Mouse (Mus musculus) testis, adult 2 months (tissue): Measurements from ENCODE around the gene Lhx4.

Experiments
- CTCF ChIP-seq: fragments of 200-500 bp; IDR thresholded peaks from 2 replicates; pipeline ENCODE4 v1.5.1; 2012; ENCODE audit warnings: low read depth, mild to moderate bottlenecking, inconsistent platforms, low read length, moderate library complexity; ENCODE audit not compliant: control insufficient read depth, insufficient read depth, insufficient replicate concordance
- POLR2A ChIP-seq: fragments of 200-500 bp; IDR thresholded peaks from 2 replicates; pipeline ENCODE4 v1.6.1; 2012; ENCODE audit warnings: low read depth, mild to moderate bottlenecking, inconsistent platforms, low read length, moderate library complexity; ENCODE audit not compliant: control insufficient read depth

DNA sequence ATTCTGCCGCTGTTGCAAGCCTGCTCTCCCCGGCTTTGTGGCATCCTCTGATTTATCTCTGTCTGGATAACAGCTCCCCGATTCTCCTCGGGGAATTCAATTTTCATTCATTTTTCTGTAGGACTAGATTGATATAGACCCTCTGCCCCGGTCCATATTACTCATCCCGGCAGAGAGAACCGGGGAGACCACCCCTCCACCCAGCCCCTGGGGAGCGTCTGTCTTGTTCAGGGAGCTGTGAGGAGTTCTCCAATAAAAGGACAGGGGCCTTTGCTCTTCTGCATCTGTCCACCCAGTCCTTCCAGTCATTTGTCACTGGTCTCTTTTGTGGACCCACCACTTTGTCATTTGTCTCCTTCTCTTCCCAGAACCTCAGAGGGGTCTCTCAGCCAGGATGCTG lies 4.5 kb downstream of the Lhx4 start:
- TF ChIP-seq CTCF (no peak), POLR2A (no peak)
